Mouse (Mus musculus) heart, adult 2 months (tissue): ENCODE results near the gene Arhgdia.

Experiments
- CTCF ChIP-seq: fragments of 200-600 bp; IDR thresholded peaks from 2 replicates; pipeline ENCODE4 v1.8.1; 2022; ENCODE audit warnings: antibody characterized with exemption, mild to moderate bottlenecking, moderate library complexity
- EP300 ChIP-seq: fragments of 200-500 bp; IDR thresholded peaks from 2 replicates; pipeline ENCODE4 v1.6.1; 2011; ENCODE audit warnings: low read depth, low read length, control low read depth; ENCODE audit not compliant: insufficient read depth
- POLR2A ChIP-seq: fragments of 200-500 bp; IDR thresholded peaks from 2 replicates; pipeline ENCODE4 v1.6.1; 2011; ENCODE audit warnings: mild to moderate bottlenecking, low read depth, low read length, control low read depth; ENCODE audit not compliant: insufficient read depth

GRCm38 (mm10) chr11:120552736-120553135 is 28.7 kb downstream of the Arhgdia start:
- TF ChIP-seq POLR2A (no peak), EP300 (no peak), CTCF (no peak)
